Mouse (Mus musculus) forebrain, embryonic 11.5 days (tissue): ENCODE results near the gene Olfr1199. TPM values are rescaled to one million over a fixed set of nuclear protein-coding genes. Genes with fewer than 3 reads are reported as not detected.

Experiments
- polyA plus RNA-seq: library from polyadenylated mRNA; unstranded; fragments of >200 nt; fragmentation: Nextera tagmentation; extraction: Ambion mirVana; gene quantifications from 2 replicates; pipeline ENCODE4 v1.2.1, GENCODE M21; 2014

Olfr1199 gene
- polyA plus RNA-seq, 1 experiment from 2014 or later: not detected

Other genes with a start within 250 kb of the Olfr1199 start
- gene Olfr1186, start 241.9 kb downstream of the Olfr1199 start, polyA plus RNA-seq: not detected in 2 replicates
- gene Olfr1188, start 203.5 kb downstream of the Olfr1199 start, polyA plus RNA-seq: not detected in 2 replicates
- not detected in 2 replicates for gene Olfr1189, start 174.0 kb downstream of the Olfr1199 start, polyA plus RNA-seq
- not detected in 2 replicates for gene Olfr1191-ps1, start 119.9 kb downstream of the Olfr1199 start, polyA plus RNA-seq
- gene Olfr1192-ps1, start 112.0 kb downstream of the Olfr1199 start, polyA plus RNA-seq: not detected in 2 replicates
- not detected in 2 replicates for gene Olfr1193, start 84.8 kb downstream of the Olfr1199 start, polyA plus RNA-seq
- not detected in 2 replicates for gene Olfr1195, start 71.3 kb downstream of the Olfr1199 start, polyA plus RNA-seq
- gene Olfr1196, start 55.9 kb downstream of the Olfr1199 start, polyA plus RNA-seq: not detected in 2 replicates
- gene Olfr1197, start 28.1 kb downstream of the Olfr1199 start, polyA plus RNA-seq: not detected in 2 replicates
- gene Olfr1198, start 9.1 kb downstream of the Olfr1199 start, polyA plus RNA-seq: not detected in 2 replicates
- not detected in 2 replicates for gene Olfr1200, start 10.0 kb upstream of the Olfr1199 start, polyA plus RNA-seq
- not detected in 2 replicates for gene Olfr1201, start 32.6 kb upstream of the Olfr1199 start, polyA plus RNA-seq
- not detected in 2 replicates for gene Olfr1202, start 54.0 kb upstream of the Olfr1199 start, polyA plus RNA-seq
- not detected in 2 replicates for gene Olfr1205, start 69.3 kb upstream of the Olfr1199 start, polyA plus RNA-seq
- gene Olfr1204, start 88.8 kb upstream of the Olfr1199 start, polyA plus RNA-seq: not detected in 2 replicates
- gene Olfr1206, start 102.8 kb upstream of the Olfr1199 start, polyA plus RNA-seq: not detected in 2 replicates
- not detected in 2 replicates for gene Olfr1208, start 141.8 kb upstream of the Olfr1199 start, polyA plus RNA-seq
- not detected in 2 replicates for gene Olfr1209, start 154.7 kb upstream of the Olfr1199 start, polyA plus RNA-seq
- not detected in 2 replicates for gene Olfr1211, start 177.6 kb upstream of the Olfr1199 start, polyA plus RNA-seq
- not detected in 2 replicates for gene Olfr1212, start 193.5 kb upstream of the Olfr1199 start, polyA plus RNA-seq
- gene Gm13762, start 219.8 kb upstream of the Olfr1199 start, polyA plus RNA-seq: not detected in 2 replicates
- gene Olfr1214, start 232.2 kb upstream of the Olfr1199 start, polyA plus RNA-seq: not detected in 2 replicates
- gene Olfr1215, start 246.5 kb upstream of the Olfr1199 start, polyA plus RNA-seq: not detected in 2 replicates